Mouse (Mus musculus): Measurements from ENCODE around the gene Arhgap17.

- TF ChIP-seq POLR2AphosphoS5 (IDR thresholded peaks at IDR 0.05; ENCODE audit: borderline replicate concordance, low read depth, low read length) = no peak
- TF ChIP-seq TCF12 (IDR thresholded peaks at IDR 0.05; ENCODE audit: low read depth, low read length) = no peak
- TF ChIP-seq E2F4 (IDR thresholded peaks at IDR 0.05; ENCODE audit: borderline replicate concordance, low read depth, low read length) = no peak
- no peak for TF ChIP-seq ZC3H11A (IDR thresholded peaks at IDR 0.05; ENCODE audit: low read depth, low read length)
- no peak for TF ChIP-seq CTCF (IDR thresholded peaks at IDR 0.05 in 2 of 3, conservative IDR thresholded peaks at IDR 0.05 in 1 of 3; ENCODE audit: control insufficient read depth in 1 of 3, insufficient read depth in 1 of 3, low read depth in 2 of 3, low read length in 3 of 3, poor library complexity in 1 of 3, severe bottlenecking in 1 of 3)
These were observed 116.3 kb downstream of the Arhgap17 start for GRCm38 (mm10) chr7:123253396-123253795.
